Mouse (Mus musculus) liver (tissue): ENCODE results near the gene Nvl.

Source experiments
- DNase-seq: peaks from one replicate; pipeline ENCODE4 v3.0.0-alpha.2; 2020; ENCODE audit warnings: mixed read lengths

Gene Nvl

GRCm38 (mm10) chr1:181064648-181065047, 79.4 kb downstream of the Nvl start:
- no peak for DNase-seq

- DNase-seq = no peak
These were observed 80.0 kb downstream of the Nvl start for GRCm38 (mm10) chr1:181063991-181064390.

- DNase-seq = no peak
These were observed 82.1 kb downstream of the Nvl start for GRCm38 (mm10) chr1:181061784-181062485.

- no peak for DNase-seq
These were observed 91.1 kb downstream of the Nvl start for GRCm38 (mm10) chr1:181052898-181053297.

GRCm38 (mm10) chr1:181050937-181051336, 93.1 kb downstream of the Nvl start, which contains the start of gene 9130409I23Rik:
Gene 9130409I23Rik, plus strand, starts transcription at chr1:181051237.
- no peak for DNase-seq

- DNase-seq = no peak
These were observed 94.6 kb downstream of the Nvl start for GRCm38 (mm10) chr1:181049328-181049842.

GRCm38 (mm10) chr1:181047520-181047919, 96.5 kb downstream of the Nvl start:
- no peak for DNase-seq

GRCm38 (mm10) chr1:181039652-181040051, 104.4 kb downstream of the Nvl start:
- DNase-seq = peak; percentile 29

GRCm38 (mm10) chr1:181037623-181038022, 106.4 kb downstream of the Nvl start:
- no peak for DNase-seq
